Mouse (Mus musculus): ENCODE measurements around the gene Stx16.

The Stx16 gene

GRCm38 (mm10) chr2:174075072-174075570 lies 987 bp upstream of the Stx16 start:
- in situ Hi-C loops (cut with MboI, MseI), result no loop called here

GRCm38 (mm10) chr2:174076433-174076824 lies 321 bp downstream of the Stx16 start:
- in situ Hi-C loops (cut with MboI, MseI), result no loop called here

- in situ Hi-C loops (cut with MboI, MseI), result no loop called here
These were observed 1.0 kb downstream of the Stx16 start for GRCm38 (mm10) chr2:174077004-174077695.

GRCm38 (mm10) chr2:174077776-174078338 lies 1.7 kb downstream of the Stx16 start:
- in situ Hi-C loops (cut with MboI, MseI), result no loop called here

- in situ Hi-C loops (cut with MboI, MseI), result no loop called here
These were observed 5.7 kb downstream of the Stx16 start for GRCm38 (mm10) chr2:174081833-174082232.

GRCm38 (mm10) chr2:174082380-174082918 lies 6.3 kb downstream of the Stx16 start:
- in situ Hi-C loops (cut with MboI, MseI), result no loop called here

- in situ Hi-C loops (cut with MboI, MseI), result no loop called here
These were observed 19.0 kb downstream of the Stx16 start for GRCm38 (mm10) chr2:174095086-174095485.

GRCm38 (mm10) chr2:174102399-174102798 lies 26.3 kb downstream of the Stx16 start:
- in situ Hi-C loops (cut with MboI, MseI), result loop anchor here (10.0 to 25.0 kb wide), 2 partner anchors 515 to 908 kb away; partner anchors contain the start of gene Ankrd60

GRCm38 (mm10) chr2:174103527-174103926 lies 27.4 kb downstream of the Stx16 start:
- in situ Hi-C loops (cut with MboI, MseI), result loop anchor here (10.0 to 25.0 kb wide), 2 partner anchors 516 to 909 kb away; partner anchors contain the start of gene Ankrd60

- in situ Hi-C loops (cut with MboI, MseI), result loop anchor here (10.0 to 25.0 kb wide), 2 partner anchors 520 to 913 kb away; partner anchors contain the start of gene Ankrd60
These were observed 31.3 kb downstream of the Stx16 start for GRCm38 (mm10) chr2:174107375-174107774.

GRCm38 (mm10) chr2:174109991-174110782 lies 34.1 kb downstream of the Stx16 start, which contains the start of gene Npepl1:
Npepl1 (plus strand) TSS chr2:174110349.
- in situ Hi-C loops (cut with MboI, MseI), result loop anchor here (10.0 to 25.0 kb wide), 2 partner anchors 523 to 915 kb away; partner anchors contain the start of gene Ankrd60

GRCm38 (mm10) chr2:174110783-174111549 lies 34.9 kb downstream of the Stx16 start:
- in situ Hi-C loops (cut with MboI, MseI), result loop anchor here (25.0 kb wide), 1 partner anchor 524 kb away; the partner anchor contains the start of gene Ankrd60

GRCm38 (mm10) chr2:174112931-174113330 lies 36.8 kb downstream of the Stx16 start:
- in situ Hi-C loops (cut with MboI, MseI), result loop anchor here (25.0 kb wide), 1 partner anchor 526 kb away; the partner anchor contains the start of gene Ankrd60

GRCm38 (mm10) chr2:174114148-174114864 lies 38.2 kb downstream of the Stx16 start:
- in situ Hi-C loops (cut with MboI, MseI), result loop anchor here (25.0 kb wide), 1 partner anchor 527 kb away; the partner anchor contains the start of gene Ankrd60

GRCm38 (mm10) chr2:174116929-174117328 lies 40.8 kb downstream of the Stx16 start:
- in situ Hi-C loops (cut with MboI, MseI), result loop anchor here (25.0 kb wide), 1 partner anchor 530 kb away; the partner anchor contains the start of gene Ankrd60

GRCm38 (mm10) chr2:174118141-174118540 lies 42.0 kb downstream of the Stx16 start:
- in situ Hi-C loops (cut with MboI, MseI), result loop anchor here (25.0 kb wide), 1 partner anchor 531 kb away; the partner anchor contains the start of gene Ankrd60

GRCm38 (mm10) chr2:174119259-174119658 lies 43.2 kb downstream of the Stx16 start:
- in situ Hi-C loops (cut with MboI, MseI), result loop anchor here (25.0 kb wide), 1 partner anchor 532 kb away; the partner anchor contains the start of gene Ankrd60

- in situ Hi-C loops (cut with MboI, MseI), result loop anchor here (25.0 kb wide), 1 partner anchor 533 kb away; the partner anchor contains the start of gene Ankrd60
These were observed 44.5 kb downstream of the Stx16 start for GRCm38 (mm10) chr2:174120631-174121030.

- in situ Hi-C loops (cut with MboI, MseI), result loop anchor here (25.0 kb wide), 1 partner anchor 534 kb away; the partner anchor contains the start of gene Ankrd60
These were observed 45.4 kb downstream of the Stx16 start for GRCm38 (mm10) chr2:174121411-174121947.
